Mouse (Mus musculus) lung, postnatal 0 days (tissue): ENCODE measurements around the gene Hadh. TPM values are rescaled to one million over a fixed set of nuclear protein-coding genes. Genes with fewer than 3 reads are reported as not detected.

Experiments
- ATAC-seq: fragments of 200-750 bp; cut with Nextera tagmentation; 2 replicates; pipeline ENCODE4 v1.8.0; 2017; ENCODE audit warnings: moderate library complexity
- DNase-seq: peaks from one replicate; pipeline ENCODE4 v3.0.0-alpha.2; 2016; ENCODE audit warnings: low spot score
- H3K27ac ChIP-seq: fragments of 300-500 bp; sonication (generic); 2 replicates; pipeline ENCODE4 v1.5.1; 2014; ENCODE audit warnings: antibody characterized with exemption, mild to moderate bottlenecking, low read length, mixed read lengths
- H3K27me3 ChIP-seq: fragments of 300-500 bp; sonication (generic); replicated peaks from 2 replicates; pipeline ENCODE4 v1.6.1; 2014; ENCODE audit warnings: low read length, mixed read lengths; ENCODE audit not compliant: insufficient read depth
- H3K36me3 ChIP-seq: fragments of 300-500 bp; sonication (generic); 2 replicates; pipeline ENCODE4 v1.6.1; 2014; ENCODE audit warnings: low read length, mixed read lengths; ENCODE audit not compliant: insufficient read depth
- H3K4me1 ChIP-seq: fragments of 300-500 bp; sonication (generic); 2 replicates; pipeline ENCODE4 v1.6.1; 2014; ENCODE audit warnings: antibody characterized with exemption, low read depth, low read length, mixed read lengths; ENCODE audit not compliant: insufficient read depth
- H3K4me2 ChIP-seq: fragments of 300-500 bp; sonication (generic); replicated peaks from 2 replicates; pipeline ENCODE4 v1.6.1; 2014; ENCODE audit warnings: low read depth, mild to moderate bottlenecking, low read length, moderate library complexity, mixed read lengths
- H3K4me3 ChIP-seq: fragments of 300-500 bp; sonication (generic); 2 replicates; pipeline ENCODE4 v1.5.1; 2014; ENCODE audit warnings: low read depth, low read length
- H3K9ac ChIP-seq: fragments of 300-500 bp; sonication (generic); replicated peaks from 2 replicates; pipeline ENCODE4 v1.6.1; 2014; ENCODE audit warnings: low read depth, mild to moderate bottlenecking
- H3K9me3 ChIP-seq: fragments of 300-500 bp; sonication (generic); 2 replicates; pipeline ENCODE4 v1.6.1; 2016; ENCODE audit warnings: low read length, mixed read lengths
- CTCF ChIP-seq: IDR thresholded peaks from 2 replicates; pipeline ENCODE4 v1.5.1; 2016; ENCODE audit warnings: antibody characterized with exemption, mild to moderate bottlenecking
- EP300 ChIP-seq: IDR thresholded peaks from 2 replicates; pipeline ENCODE4 v1.6.1; 2016; ENCODE audit warnings: antibody characterized with exemption, mild to moderate bottlenecking, control low read depth
- WGBS: fragments of 180-500 bp; shearing (Covaris S2); extraction: QIAGEN DNeasy Blood & Tissue Kit; methylation state at CpG from one replicate; pipeline ENCODE4 v1.1.7; 2014; 5-methylcytosine and 5-hydroxymethylcytosine counted together
- polyA plus RNA-seq: library from polyadenylated mRNA; unstranded; fragments of >200 nt; fragmentation: Nextera tagmentation; extraction: Ambion mirVana; gene quantifications from 2 replicates; pipeline ENCODE4 v1.2.1, GENCODE M21; 2015

Gene Hadh
- polyA plus RNA-seq, 1 experiment from 2014 or later = 119 TPM

- H3K27ac ChIP-seq = no peak overlapping the region
- H3K27me3 ChIP-seq = no peaks in the 10 kb centered on the region
- no peak overlapping the region for H3K9ac ChIP-seq
- peak; percentile 74 for ATAC-seq
- H3K4me3 ChIP-seq = no peak overlapping the region
- peaks cover 16% of the 10 kb centered on the region; the same call in 1 of the 2 replicates for H3K4me1 ChIP-seq
- WGBS = 55% methylated on average over 4 of the region's 4 CpGs
- H3K4me2 ChIP-seq = no peak overlapping the region
- no peaks in the 10 kb centered on the region for H3K36me3 ChIP-seq
- TF ChIP-seq CTCF (no peak), EP300 (peak; percentile 42; the same call in 1 of the 2 replicates)
- no peaks in the 10 kb centered on the region for H3K9me3 ChIP-seq
- DNase-seq = peak; percentile 87
Observed at GRCm38 (mm10) chr3:131274151-131274550, 2.2 kb upstream of the Hadh start.

GRCm38 (mm10) chr3:131272374-131273100 lies 636 bp upstream of the Hadh start:
- peak overlapping the region; percentile 92 for H3K4me2 ChIP-seq

GRCm38 (mm10) chr3:131271157-131271556 lies 744 bp downstream of the Hadh start:
- peak; percentile 82 for DNase-seq
- Histone ChIP-seq H3K4me1 (peaks cover 18% of the 10 kb centered on the region; the same call in 1 of the 2 replicates), H3K36me3 (no peaks in the 10 kb centered on the region), H3K27me3 (no peaks in the 10 kb centered on the region), H3K9ac (peak overlapping the region; percentile 59), H3K4me3 (peak overlapping the region; percentile 71), H3K9me3 (no peaks in the 10 kb centered on the region), H3K4me2 (peak overlapping the region; percentile 92), H3K27ac (peak overlapping the region; percentile 79)
- TF ChIP-seq CTCF (peak; percentile 50), EP300 (no peak)
- ATAC-seq = peak; percentile 48
- WGBS = 1% methylated on average over 8 of the region's 8 CpGs

More at GRCm38 (mm10) chr3:131272374-131273100, 636 bp upstream of the Hadh start:
- no peak for TF ChIP-seq CTCF
- no peaks in the 10 kb centered on the region for H3K27me3 ChIP-seq
- no peak for DNase-seq
- 0 out of 2 replicates have a peak overlapping the region, but pooled peaks have one; percentile 19 for H3K9ac ChIP-seq
- peak overlapping the region; percentile 71 for H3K4me3 ChIP-seq
- ATAC-seq = no peak
- no peaks in the 10 kb centered on the region for H3K36me3 ChIP-seq
- no peaks in the 10 kb centered on the region for H3K9me3 ChIP-seq
- 0 out of 2 replicates have a peak overlapping the region, but pooled peaks have one; percentile 47 for H3K27ac ChIP-seq
- H3K4me1 ChIP-seq = peaks cover 16% of the 10 kb centered on the region; the same call in 1 of the 2 replicates
- 15% methylated on average over 10 of the region's 10 CpGs for WGBS

- Histone ChIP-seq H3K4me1 (peaks cover 18% of the 10 kb centered on the region; the same call in 1 of the 2 replicates), H3K27me3 (no peaks in the 10 kb centered on the region), H3K36me3 (no peaks in the 10 kb centered on the region), H3K4me3 (no peak overlapping the region), H3K9me3 (no peaks in the 10 kb centered on the region), H3K9ac (no peak overlapping the region), H3K27ac (no peak overlapping the region), H3K4me2 (no peak overlapping the region)
- DNase-seq (no peak), ATAC-seq (no peak)
- no peak for TF ChIP-seq CTCF
- no peak for TF ChIP-seq EP300
- 63% methylated on average over 6 of the region's 6 CpGs for WGBS
Observed at GRCm38 (mm10) chr3:131270381-131270780, 1.5 kb downstream of the Hadh start.

- no peak for TF ChIP-seq CTCF
- TF ChIP-seq EP300 = no peak; the same call in 1 of the 2 replicates
- H3K27ac ChIP-seq = no peak overlapping the region
- no peak overlapping the region for H3K4me2 ChIP-seq
Observed at GRCm38 (mm10) chr3:131266366-131267050, 5.4 kb downstream of the Hadh start.

GRCm38 (mm10) chr3:131265516-131265915 lies 6.4 kb downstream of the Hadh start:
- Histone ChIP-seq H3K27me3 (no peaks in the 10 kb centered on the region), H3K4me2 (no peak overlapping the region), H3K36me3 (no peaks in the 10 kb centered on the region), H3K9ac (no peak overlapping the region), H3K9me3 (0 out of 2 replicates have a peak, but pooled peaks cover 3% of the 10 kb centered on the region), H3K4me1 (peaks cover 9% of the 10 kb centered on the region; the same call in 1 of the 2 replicates), H3K4me3 (no peak overlapping the region), H3K27ac (peak overlapping the region; percentile 39; the same call in 1 of the 2 replicates)
- WGBS = 58% methylated on average over 8 of the region's 8 CpGs
- TF ChIP-seq CTCF = no peak
- TF ChIP-seq EP300 = no peak
- DNase-seq (peak; percentile 81), ATAC-seq (peak; percentile 84)

More at GRCm38 (mm10) chr3:131266366-131267050, 5.4 kb downstream of the Hadh start:
- DNase-seq = peak; percentile 79
- H3K27me3 ChIP-seq = no peaks in the 10 kb centered on the region
- no peaks in the 10 kb centered on the region for H3K9me3 ChIP-seq
- peak; percentile 42 for ATAC-seq
- H3K4me1 ChIP-seq = peaks cover 16% of the 10 kb centered on the region; the same call in 1 of the 2 replicates
- H3K36me3 ChIP-seq = no peaks in the 10 kb centered on the region
- H3K9ac ChIP-seq = no peak overlapping the region
- no peak overlapping the region for H3K4me3 ChIP-seq
- WGBS = 35% methylated on average over 3 of the region's 3 CpGs
